Mouse (Mus musculus) liver, postnatal 0 days (tissue): ENCODE data around the gene Srp14. TPM values are rescaled to one million over a fixed set of nuclear protein-coding genes. Genes with fewer than 3 reads are reported as not detected.

Experiments used
- ATAC-seq: fragments of 200-750 bp; cut with Nextera tagmentation; 2 replicates; pipeline ENCODE4 v1.8.0; 2017; ENCODE audit warnings: mild to moderate bottlenecking, moderate library complexity
- DNase-seq: peaks from one replicate; pipeline ENCODE4 v3.0.0-alpha.2; 2016
- H3K27ac ChIP-seq: fragments of 300-500 bp; sonication (generic); 2 replicates; pipeline ENCODE4 v1.5.1; 2014; ENCODE audit warnings: antibody characterized with exemption, moderate library complexity, mild to moderate bottlenecking, low read depth
- H3K27me3 ChIP-seq: fragments of 300-500 bp; sonication (generic); 2 replicates; pipeline ENCODE4 v1.6.1; 2014; ENCODE audit warnings: low read length, control low read depth, mixed read lengths; ENCODE audit not compliant: insufficient read depth
- H3K36me3 ChIP-seq: fragments of 300-500 bp; sonication (generic); replicated peaks from 2 replicates; pipeline ENCODE4 v1.6.1; 2014; ENCODE audit warnings: mild to moderate bottlenecking, control low read depth, low read length, moderate library complexity, mixed read lengths; ENCODE audit not compliant: insufficient read depth
- H3K4me1 ChIP-seq: fragments of 300-500 bp; sonication (generic); 2 replicates; pipeline ENCODE4 v1.6.1; 2014; ENCODE audit warnings: antibody characterized with exemption, mild to moderate bottlenecking, control low read depth; ENCODE audit not compliant: insufficient read depth
- H3K4me2 ChIP-seq: fragments of 300-500 bp; sonication (generic); 2 replicates; pipeline ENCODE4 v1.6.1; 2014; ENCODE audit warnings: low read depth, mild to moderate bottlenecking, low read length, moderate library complexity, mixed read lengths
- H3K4me3 ChIP-seq: fragments of 300-500 bp; sonication (generic); 2 replicates; pipeline ENCODE4 v1.5.1; 2014; ENCODE audit warnings: low read depth, low read length
- H3K9ac ChIP-seq: fragments of 300-500 bp; sonication (generic); replicated peaks from 2 replicates; pipeline ENCODE4 v1.6.1; 2014; ENCODE audit warnings: mild to moderate bottlenecking, moderate library complexity
- H3K9me3 ChIP-seq: fragments of 300-500 bp; sonication (generic); 2 replicates; pipeline ENCODE4 v1.6.1; 2016; ENCODE audit warnings: mild to moderate bottlenecking, control low read depth, low read length, mixed read lengths
- CTCF ChIP-seq: sonication (generic); IDR thresholded peaks from 2 replicates; pipeline ENCODE4 v1.5.1; 2016; ENCODE audit warnings: antibody characterized with exemption, low read depth
- EP300 ChIP-seq: IDR thresholded peaks from 2 replicates; pipeline ENCODE4 v1.6.1; 2016; ENCODE audit warnings: antibody characterized with exemption, low read depth, mild to moderate bottlenecking
- WGBS: fragments of 180-500 bp; shearing (Covaris S2); extraction: QIAGEN DNeasy Blood & Tissue Kit; methylation state at CpG from one replicate; pipeline ENCODE4 v1.1.7; 2014; ENCODE audit not compliant: insufficient replicate concordance; 5-methylcytosine and 5-hydroxymethylcytosine counted together
- polyA plus RNA-seq: library from polyadenylated mRNA; unstranded; fragments of >200 nt; fragmentation: Nextera tagmentation; extraction: Ambion mirVana; gene quantifications from 2 replicates; pipeline ENCODE4 v1.2.1, GENCODE M21; 2015

Srp14 gene
- polyA plus RNA-seq, 1 experiment from 2014 or later = 107 TPM

DNA sequence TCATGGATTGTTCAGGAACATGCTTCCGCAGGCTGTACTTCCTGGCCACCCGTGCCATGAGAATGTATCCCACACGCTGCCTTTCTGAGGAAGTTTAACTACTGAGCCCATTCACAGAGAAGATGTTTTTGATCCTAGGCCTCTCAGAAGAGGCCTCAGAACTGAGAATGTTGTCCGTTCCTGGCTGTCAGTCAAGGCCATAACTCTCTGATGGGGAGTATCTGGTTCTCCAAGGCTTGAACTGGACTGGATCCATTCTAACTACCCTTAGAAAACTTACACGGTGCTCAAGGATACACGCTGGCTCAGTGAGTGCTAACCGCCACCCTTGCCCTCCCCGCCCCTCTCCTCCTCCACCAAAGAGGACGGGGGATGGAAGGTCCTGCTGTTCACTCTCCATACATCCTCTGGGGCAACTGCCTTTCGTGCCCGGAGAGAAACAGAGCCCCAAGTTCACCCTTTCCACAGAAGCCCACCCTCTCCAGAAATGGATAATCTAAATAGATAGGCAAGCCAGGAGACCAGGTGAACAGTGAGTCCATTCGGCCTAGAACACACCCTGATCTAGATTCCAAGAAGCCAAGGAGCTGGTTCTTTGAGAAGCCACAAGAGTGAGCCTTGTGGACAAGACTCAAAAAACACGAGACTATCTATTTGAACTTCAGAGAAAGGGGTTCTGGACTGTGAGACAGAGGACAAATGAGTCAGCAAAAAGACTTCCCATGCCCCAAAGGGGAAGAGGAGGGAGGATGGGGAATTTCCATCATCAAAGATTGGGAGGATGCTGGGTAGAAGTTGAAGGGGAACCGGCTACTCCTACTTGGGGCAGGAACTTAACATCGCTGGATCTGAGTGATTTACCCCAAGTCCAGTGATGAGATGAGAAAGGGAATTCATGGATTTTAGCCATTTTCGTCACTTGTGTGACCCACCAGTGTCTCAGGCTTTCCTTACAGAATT lies 33.2 kb upstream of the Srp14 start:
- no peak for TF ChIP-seq CTCF
- TF ChIP-seq EP300 = no peak
- WGBS = 72% methylated on average over 16 of the region's 16 CpGs
- Histone ChIP-seq H3K36me3 (no peaks in the 10 kb centered on the region), H3K9me3 (no peaks in the 10 kb centered on the region), H3K27ac (no peak overlapping the region), H3K9ac (no peak overlapping the region; the same call in 1 of the 2 replicates), H3K4me2 (no peak overlapping the region), H3K4me1 (0 out of 2 replicates have a peak, but pooled peaks cover 3% of the 10 kb centered on the region), H3K27me3 (no peaks in the 10 kb centered on the region), H3K4me3 (no peak overlapping the region)
- DNase-seq = no peak
- no peak for ATAC-seq

DNA sequence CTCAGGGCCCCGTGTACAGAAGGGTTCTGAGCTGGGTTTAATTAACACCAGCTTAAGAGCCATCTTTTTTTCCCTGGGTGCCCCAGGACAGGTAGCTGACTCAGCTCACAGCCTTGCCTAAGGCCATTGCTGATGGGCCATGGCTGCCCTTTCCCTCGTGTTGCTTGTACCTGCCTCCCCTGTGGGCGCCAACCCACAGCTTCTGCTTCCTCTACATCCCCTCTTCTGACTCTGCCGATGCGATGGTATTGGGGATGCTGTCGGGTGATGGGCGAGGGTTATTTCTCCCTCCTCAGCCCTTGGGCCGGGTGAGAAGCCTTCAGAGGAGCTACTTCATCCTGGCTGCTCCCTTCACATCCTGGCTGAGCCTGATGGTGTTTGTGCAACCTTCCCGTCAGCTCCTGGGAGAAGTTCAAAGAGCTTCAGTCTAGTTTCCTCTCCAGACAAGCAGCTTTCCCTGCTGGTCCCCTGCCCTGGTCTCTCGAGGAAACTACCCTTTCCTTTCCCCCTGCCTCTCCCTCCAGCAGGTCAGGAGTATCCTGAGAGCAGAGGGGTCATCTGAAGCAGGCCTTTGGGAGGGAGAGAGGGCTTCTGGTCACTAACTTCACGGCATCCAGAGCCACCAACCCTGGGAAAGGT lies 32.4 kb upstream of the Srp14 start:
- Histone ChIP-seq H3K27ac (no peak overlapping the region), H3K9ac (no peak overlapping the region; the same call in 1 of the 2 replicates), H3K4me2 (no peak overlapping the region), H3K4me3 (no peak overlapping the region), H3K36me3 (no peaks in the 10 kb centered on the region), H3K27me3 (no peaks in the 10 kb centered on the region), H3K4me1 (0 out of 2 replicates have a peak, but pooled peaks cover 3% of the 10 kb centered on the region), H3K9me3 (no peaks in the 10 kb centered on the region)
- ATAC-seq (no peak), DNase-seq (no peak)
- WGBS = 40% methylated on average over 11 of the region's 11 CpGs
- TF ChIP-seq EP300 (no peak), CTCF (no peak)

DNA sequence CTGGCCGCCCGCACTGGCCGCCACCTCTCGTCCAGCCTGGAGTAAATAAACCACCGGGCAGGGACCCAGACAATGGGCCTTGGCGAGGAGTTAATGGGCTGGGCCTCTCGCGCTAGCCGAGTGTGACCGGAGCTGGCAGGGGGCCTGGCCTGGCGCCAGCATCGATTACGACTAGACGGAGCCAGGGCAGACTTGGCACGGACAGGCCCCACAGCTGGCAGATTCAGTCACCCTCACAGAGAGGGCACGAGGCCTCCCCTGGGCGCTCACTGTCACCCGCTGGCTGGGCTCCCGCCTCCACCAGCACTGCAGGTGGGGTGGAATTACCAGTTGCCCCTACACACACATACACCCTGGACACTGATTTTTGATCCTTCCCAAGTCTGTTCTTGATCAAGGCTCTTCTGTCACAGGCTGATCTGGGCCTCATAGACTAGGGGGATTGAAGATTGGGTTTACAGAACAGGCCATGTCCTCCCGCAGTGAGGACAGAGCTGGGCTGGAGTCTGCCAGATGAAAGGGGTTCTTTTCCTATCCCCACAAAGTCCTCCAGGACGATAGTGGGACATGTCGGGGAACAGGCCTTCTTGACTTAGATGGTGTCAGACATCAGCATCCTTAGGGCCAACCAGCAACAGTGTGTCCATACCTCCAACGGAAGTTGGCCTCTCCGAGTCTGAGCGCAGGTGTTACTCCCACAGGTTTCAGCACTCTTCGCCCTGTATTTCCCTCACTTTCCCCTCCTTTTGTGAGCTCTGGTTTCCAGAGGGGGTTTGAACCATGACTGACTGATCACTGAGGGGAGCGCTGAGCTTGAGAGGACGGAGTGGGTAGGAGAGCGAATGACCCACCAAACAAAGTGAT lies 31.2 kb upstream of the Srp14 start:
- 68% methylated on average over 28 of the region's 29 CpGs for WGBS
- H3K9ac ChIP-seq = no peak overlapping the region
- no peaks in the 10 kb centered on the region for H3K27me3 ChIP-seq
- H3K4me1 ChIP-seq = 0 out of 2 replicates have a peak, but pooled peaks cover 3% of the 10 kb centered on the region
- no peak overlapping the region for H3K4me2 ChIP-seq
- no peak overlapping the region for H3K27ac ChIP-seq
- peak; percentile 91 for ATAC-seq
- no peak for TF ChIP-seq EP300
- no peak for TF ChIP-seq CTCF
- no peak overlapping the region for H3K4me3 ChIP-seq
- peak; percentile 82 for DNase-seq
- no peaks in the 10 kb centered on the region for H3K36me3 ChIP-seq
- no peaks in the 10 kb centered on the region for H3K9me3 ChIP-seq

DNA sequence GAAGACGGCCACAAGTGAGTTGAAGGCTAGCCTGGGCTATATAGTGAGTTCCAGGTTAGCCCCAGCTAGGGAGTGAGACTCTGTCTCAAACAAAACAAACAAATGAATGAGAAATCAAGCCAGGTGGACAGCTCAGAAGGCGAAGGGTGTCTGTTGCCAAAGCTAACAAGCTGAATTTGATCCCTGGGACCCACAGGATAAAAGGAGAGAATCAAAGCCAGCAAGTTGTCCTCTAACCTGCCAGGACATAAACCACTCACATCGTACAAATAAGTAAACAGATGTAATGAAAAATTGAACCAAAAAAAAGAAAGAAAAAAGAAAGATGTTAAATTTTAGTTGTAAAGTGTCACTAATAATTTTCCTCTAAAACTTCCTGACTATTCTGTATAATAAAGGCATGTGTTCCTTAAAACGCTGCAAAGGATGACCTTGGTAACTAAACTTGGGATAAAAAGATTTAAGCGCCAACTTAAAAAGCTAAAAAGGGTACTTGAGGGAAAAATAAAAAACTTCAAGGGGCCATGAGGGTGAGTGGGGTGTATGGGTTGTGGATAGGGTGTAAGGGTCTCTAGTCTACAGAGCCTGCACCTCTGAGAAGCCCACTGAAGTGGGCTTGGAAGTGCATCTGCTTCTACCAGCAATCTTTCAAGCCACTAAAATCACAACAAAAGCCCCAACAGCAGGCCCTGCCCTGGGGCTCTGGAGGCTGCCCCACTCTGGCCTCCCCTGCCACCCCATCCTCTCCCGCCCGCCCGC lies 30.4 kb upstream of the Srp14 start:
- no peak overlapping the region for H3K4me3 ChIP-seq
- no peak for TF ChIP-seq CTCF
- TF ChIP-seq EP300 = no peak
- H3K27ac ChIP-seq = no peak overlapping the region
- ATAC-seq (no peak), DNase-seq (no peak)
- H3K4me1 ChIP-seq = 0 out of 2 replicates have a peak, but pooled peaks cover 3% of the 10 kb centered on the region
- H3K4me2 ChIP-seq = no peak overlapping the region
- H3K9me3 ChIP-seq = no peaks in the 10 kb centered on the region
- no peaks in the 10 kb centered on the region for H3K27me3 ChIP-seq
- no peak overlapping the region for H3K9ac ChIP-seq
- no peaks in the 10 kb centered on the region for H3K36me3 ChIP-seq
- WGBS = 72% methylated on average over 8 of the region's 8 CpGs

DNA sequence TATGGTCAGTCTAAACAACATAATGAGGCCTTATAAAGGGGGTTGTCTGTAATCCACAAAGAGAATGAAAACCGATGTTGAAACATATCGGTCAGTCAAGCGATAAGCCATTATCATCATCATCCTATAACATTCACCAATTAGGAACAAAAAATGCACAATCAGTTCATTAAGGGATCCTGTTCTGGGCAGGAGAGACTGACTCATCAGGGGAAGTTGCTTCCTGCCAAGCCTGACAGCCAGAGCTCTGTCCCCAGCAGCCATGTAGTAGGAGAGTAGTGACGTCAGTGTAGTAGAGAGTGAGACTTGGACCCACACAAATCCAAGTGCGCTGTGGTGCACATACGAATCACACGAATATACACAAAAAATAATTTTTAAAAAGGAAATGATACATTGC lies 27.6 kb upstream of the Srp14 start:
- Histone ChIP-seq H3K4me2 (no peak overlapping the region), H3K4me3 (no peak overlapping the region), H3K36me3 (no peaks in the 10 kb centered on the region), H3K27ac (no peak overlapping the region), H3K4me1 (0 out of 2 replicates have a peak, but pooled peaks cover 3% of the 10 kb centered on the region), H3K9ac (no peak overlapping the region), H3K27me3 (no peaks in the 10 kb centered on the region), H3K9me3 (no peaks in the 10 kb centered on the region)
- DNase-seq (peak; percentile 9), ATAC-seq (no peak)
- TF ChIP-seq EP300 = no peak
- TF ChIP-seq CTCF = no peak
- 71% methylated on average over 7 of the region's 7 CpGs for WGBS
